Mouse (Mus musculus) layer of hippocampus, adult 8-10 months (tissue): ENCODE measurements around the gene Tgm4. TPM values are rescaled to one million over a fixed set of nuclear protein-coding genes. Genes with fewer than 3 reads are reported as not detected.

Source experiments
- DNase-seq, 2 experiments: peaks; one replicate each; pipeline ENCODE4 v3.0.0; 2022; ENCODE audit warnings: low spot score in 2 of 2
- total RNA-seq, 4 experiments: library from RNA; stranded (reverse); gene quantifications; 2 replicates each; pipeline ENCODE4 v1.2.4; 2022

Tgm4 gene
- total RNA-seq, 4 experiments from 2014 or later = 1.2 to 2.2 (median 1.9) TPM

DNA sequence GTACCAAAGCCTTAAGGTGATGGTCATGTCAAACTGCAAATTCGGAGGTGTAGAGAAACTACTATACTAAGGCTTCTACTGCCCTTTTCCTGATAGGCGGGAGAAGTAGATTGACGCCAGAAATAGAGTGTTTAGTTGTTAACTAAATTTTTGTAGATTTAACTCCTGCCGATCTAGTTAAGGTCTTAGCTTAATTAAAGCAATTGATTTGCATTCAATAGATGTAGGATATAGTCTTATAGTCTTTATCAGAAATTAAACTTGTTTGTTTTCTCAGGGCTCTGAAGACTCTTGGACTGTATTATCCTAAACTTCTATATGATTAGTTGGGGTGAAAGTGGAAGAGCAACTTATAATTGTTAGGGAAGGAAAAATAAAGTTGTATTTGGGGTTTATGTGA lies 72.7 kb downstream of the Tgm4 start:
- no peak for DNase-seq

DNA sequence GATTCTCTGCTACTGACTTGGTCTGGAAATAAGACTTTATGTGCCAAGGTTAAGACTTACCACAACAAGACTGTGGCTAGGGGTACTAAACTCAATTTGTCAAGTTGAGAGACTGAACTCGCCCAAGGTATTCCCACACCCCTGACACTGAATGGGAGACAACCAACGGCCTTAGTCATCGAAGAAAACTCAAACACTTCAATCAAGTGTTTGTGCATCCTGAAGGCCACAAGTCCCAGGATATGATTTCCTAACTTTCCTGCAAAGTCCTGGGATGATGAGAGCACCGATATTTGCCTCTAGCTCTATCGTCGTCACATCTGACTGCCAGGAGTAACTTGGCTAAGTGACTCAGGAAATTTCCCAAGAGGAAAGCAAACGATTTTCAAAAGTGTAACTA lies 74.7 kb downstream of the Tgm4 start:
- DNase-seq = no peak

DNA sequence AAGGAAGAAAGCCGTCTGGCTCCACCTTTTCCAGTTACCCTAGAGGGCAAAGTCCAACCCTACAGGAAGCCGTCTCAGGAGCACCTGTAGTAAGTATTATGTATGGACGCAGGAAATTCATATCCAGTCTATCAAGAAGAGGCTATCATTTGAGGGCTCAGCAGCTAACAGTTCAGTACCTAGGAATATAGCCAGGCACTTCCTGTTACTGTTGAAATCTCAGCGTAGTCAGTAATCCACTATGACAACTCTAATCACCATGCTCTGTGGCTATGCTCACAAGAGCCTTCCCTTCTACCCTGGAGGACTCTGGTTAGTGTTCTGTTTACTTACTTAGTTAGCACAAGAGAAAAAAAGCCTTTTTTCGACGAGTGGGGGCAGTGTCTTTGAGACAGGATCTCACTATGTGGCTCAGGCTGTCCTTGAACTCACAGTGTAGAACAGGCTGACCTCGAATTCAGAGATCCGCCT lies 77.3 kb downstream of the Tgm4 start:
- DNase-seq = no peak

DNA sequence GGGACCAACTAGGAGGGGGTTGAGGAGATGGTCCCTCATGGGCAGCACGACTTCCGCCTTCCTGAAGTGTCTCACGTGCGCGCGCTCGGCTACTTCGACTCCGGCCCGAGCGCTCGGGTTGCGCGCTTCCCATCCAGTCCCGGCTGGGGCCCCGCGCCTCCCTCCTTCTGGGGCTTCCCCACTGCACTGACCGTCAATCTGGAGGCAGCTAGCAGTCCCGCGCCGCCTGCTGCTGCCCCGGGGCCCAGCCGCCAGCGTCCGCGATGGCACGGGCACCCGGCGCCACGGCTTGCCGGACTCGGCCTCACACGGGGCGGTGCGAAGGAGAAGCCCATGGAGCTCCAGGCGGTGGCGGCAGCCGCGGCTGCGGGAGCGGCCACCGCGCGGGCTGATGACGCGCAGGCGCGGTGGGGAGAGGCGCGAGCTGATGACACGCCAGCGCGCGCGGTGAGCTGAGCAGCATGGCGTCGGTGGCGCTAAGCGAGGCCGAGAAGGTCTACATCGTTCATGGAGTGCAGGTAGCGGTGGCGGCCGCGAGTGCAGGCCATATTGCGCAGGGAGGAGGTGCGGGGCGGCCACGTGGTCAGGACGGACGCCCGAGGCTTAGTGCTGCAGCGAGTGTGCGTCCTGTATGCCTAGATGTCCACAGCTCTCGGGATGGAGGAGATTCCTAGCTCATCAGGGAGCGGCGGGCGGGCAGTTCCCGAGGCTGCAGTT lies 78.4 kb downstream of the Tgm4 start, which contains the start of the genes Zdhhc3 and Exosc7:
Gene Zdhhc3, minus strand, starts transcription at position 401 of the 717 bp plus-strand sequence.
Gene Exosc7, plus strand, starts transcription at position 411 of the 717 bp plus-strand sequence.
- DNase-seq = peak; percentile 81 to 85

DNA sequence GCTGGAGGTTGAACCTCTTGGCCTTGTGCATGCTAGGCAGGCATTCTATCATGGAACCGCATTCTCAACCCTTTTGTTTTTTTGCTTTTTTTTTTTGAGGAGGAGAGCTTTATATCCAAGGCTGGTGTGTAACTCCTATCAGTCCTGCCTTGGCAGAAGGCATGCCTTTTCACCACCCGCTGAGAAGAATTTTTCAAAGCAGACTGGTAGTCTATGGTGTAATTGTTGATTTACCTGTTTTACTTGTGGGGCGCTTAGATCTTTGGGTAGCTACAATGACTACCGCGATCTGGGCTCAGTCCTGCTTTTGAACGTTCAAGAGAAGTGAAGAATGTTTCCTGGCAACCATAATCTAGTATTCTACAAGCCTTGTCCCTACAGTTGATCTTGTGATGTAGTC lies 79.4 kb downstream of the Tgm4 start:
- DNase-seq = no peak

DNA sequence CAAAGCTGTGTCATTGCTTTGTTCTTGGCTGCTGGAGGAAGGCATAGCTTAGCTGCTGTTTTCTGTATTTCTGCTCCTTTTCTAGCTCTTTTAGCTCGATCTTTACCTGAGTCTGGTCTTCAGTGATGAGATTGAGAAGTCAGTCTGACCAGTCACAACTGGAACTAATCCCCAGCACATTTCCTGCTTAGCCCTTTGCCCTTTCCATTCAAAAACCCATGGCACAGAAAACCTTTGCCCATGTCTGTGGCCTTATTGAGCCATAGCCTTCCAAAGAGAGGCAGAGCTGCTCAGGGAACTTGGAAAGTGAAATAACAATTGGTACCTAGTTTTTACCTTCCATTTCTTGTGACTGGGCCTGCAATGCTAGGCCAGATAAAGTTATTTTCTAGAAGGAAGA lies 81.0 kb downstream of the Tgm4 start:
- DNase-seq = no peak

Other genes starting within 250 kb of the Tgm4 start
- 10 to 100 TPM; 20.1 to 22.9 (median 22.1) TPM for gene Tcaim, start 229.2 kb upstream of the Tgm4 start, total RNA-seq
- gene Gm35549, start 190.7 kb upstream of the Tgm4 start, total RNA-seq = not detected
- gene Zfp445, start 168.7 kb upstream of the Tgm4 start, total RNA-seq = 100 to 1,000 TPM; 151 to 196 (median 188) TPM
- gene Zkscan7, start 149.0 kb upstream of the Tgm4 start, total RNA-seq = 1 to 10 TPM; 4.1 to 6.5 (median 5.9) TPM
- gene Zfp105, start 111.7 kb upstream of the Tgm4 start, total RNA-seq = 1 to 10 TPM; 6.9 to 9.9 (median 8.2) TPM
- 10 to 100 TPM; 20.9 to 24.6 (median 23.0) TPM for gene 1110059G10Rik, start 83.7 kb upstream of the Tgm4 start, total RNA-seq
- gene Kif15, start 83.7 kb upstream of the Tgm4 start, total RNA-seq = under 1 TPM; 0.65 to 0.99 (median 0.81) TPM
- gene Tmem42, start 13.4 kb upstream of the Tgm4 start, total RNA-seq = 10 to 100 TPM; 22.0 to 28.7 (median 24.3) TPM
- gene Zdhhc3, start 78.5 kb downstream of the Tgm4 start, total RNA-seq = 10 to 100 TPM; 57.6 to 60.7 (median 59.0) TPM
- gene Exosc7, start 78.5 kb downstream of the Tgm4 start, total RNA-seq = 10 to 100 TPM; 41.0 to 52.4 (median 46.1) TPM
- gene Clec3b, start 116.2 kb downstream of the Tgm4 start, total RNA-seq = 1 to 10 TPM; 2.1 to 3.1 (median 2.4) TPM
- gene Cdcp1, start 181.3 kb downstream of the Tgm4 start, total RNA-seq = under 1 TPM in 1 of 4 experiments, not detected in 3; 0.11 TPM
- 10 to 100 TPM; 27.9 to 32.5 (median 31.2) TPM for gene Tmem158, start 226.0 kb downstream of the Tgm4 start, total RNA-seq